Mouse (Mus musculus) stomach, postnatal 0 days (tissue): ENCODE results near the gene Ddx46.

Experiments used
- CTCF ChIP-seq: IDR thresholded peaks from 2 replicates; pipeline ENCODE4 v1.5.1; 2016; ENCODE audit warnings: antibody characterized with exemption, low read depth, mild to moderate bottlenecking, moderate library complexity
- EP300 ChIP-seq: optimal IDR thresholded peaks from 2 replicates; pipeline ENCODE3; 2016; ENCODE audit warnings: antibody characterized with exemption

DNA sequence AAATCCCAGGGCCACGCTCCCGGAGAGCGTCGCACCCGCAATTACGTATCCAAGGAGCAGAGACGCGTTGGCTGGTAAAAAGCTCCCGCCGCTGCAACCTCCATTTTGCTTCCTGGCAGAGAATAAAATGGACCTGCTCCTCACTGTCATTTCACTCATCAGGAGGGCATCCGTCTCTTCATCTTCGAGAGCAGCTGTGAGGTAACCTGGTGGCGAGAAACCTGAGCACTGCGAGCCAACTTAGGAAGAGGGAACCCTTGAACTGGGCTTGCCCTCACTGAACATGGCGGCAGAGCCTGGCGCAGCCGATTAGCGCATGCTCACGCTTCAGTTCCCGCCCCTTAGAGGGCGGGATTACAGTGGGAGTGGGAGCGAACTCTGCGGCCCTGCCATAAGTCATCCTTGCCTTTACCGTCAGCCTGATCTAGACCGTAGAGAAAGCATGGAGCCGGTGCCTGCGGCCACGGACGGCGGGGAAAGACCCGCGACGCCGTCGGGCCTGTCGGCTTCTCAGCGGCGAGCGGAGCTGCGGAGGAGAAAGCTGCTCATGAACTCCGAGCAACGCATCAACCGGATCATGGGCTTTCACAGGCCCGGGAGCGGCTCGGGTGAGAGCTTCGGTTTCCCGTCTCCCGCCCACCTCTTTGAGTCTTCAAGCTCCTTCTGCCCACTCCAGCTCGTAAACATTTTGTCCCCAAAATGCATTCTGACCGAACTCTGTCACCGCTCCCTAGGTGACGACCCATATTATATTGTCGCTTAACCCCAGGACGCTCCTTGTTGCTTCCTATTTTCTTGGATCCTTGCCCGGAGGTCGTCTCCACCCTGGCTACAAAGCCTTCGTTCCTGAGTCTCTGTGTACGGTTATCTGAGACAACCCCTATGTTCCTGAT lies 11.9 kb upstream of the Ddx46 start, which contains the start of gene Caml:
- TF ChIP-seq CTCF (peak; percentile 20; the same call in 1 of the 2 replicates), EP300 (no peak)
